Mouse (Mus musculus) heart, adult 11 months (tissue): ENCODE measurements at regions not wholly inside any gene's neighbourhood (a gene's known extent, or its start where the extent isn't known, plus 50 kb on each side); places are given as distances from the start of the nearest gene placed in this dataset.

Experiments used
- DNase-seq: peaks from one replicate; pipeline ENCODE4 v3.0.0; 2022

DNA sequence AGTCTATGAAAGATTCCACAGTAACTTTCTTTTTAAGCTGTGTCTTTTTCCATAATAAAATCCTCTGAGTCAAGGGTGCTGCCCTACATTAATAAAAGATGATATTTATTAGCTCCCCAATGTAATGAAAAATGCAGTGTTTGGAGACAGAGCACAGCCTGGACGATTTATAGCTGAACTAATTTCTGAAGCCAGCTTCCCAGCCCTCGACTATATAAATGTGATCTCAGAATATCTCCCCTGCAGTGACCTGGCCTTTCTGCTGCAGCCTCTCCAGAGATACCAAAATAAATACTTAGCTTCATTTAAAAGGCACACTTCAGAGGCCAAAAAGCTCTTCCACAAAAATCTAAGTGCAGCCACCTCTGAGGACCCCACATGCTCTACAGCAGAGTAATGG lies 534.7 kb downstream of the Zfp619 start:
- DNase-seq: no peak

DNA sequence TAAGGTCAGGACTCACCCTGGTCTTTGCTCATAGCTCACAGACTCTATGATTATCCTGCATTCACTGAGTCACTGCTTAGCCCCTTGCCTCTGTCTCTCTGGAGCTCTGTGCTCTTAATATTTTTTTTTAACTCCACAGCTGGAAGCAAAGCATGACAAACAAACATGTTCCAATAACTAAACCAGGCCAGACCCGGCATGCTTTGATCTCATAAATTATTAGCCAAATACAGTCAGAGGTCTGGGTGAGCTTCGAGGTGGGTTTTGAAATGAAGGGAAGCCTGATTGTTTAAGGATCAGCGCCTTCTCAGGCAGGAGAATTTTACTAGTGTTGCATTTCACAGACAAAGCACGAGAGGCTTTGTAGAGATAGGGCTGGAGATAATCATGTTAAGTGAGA lies 541.3 kb downstream of the Zfp619 start:
- no peak for DNase-seq

DNA sequence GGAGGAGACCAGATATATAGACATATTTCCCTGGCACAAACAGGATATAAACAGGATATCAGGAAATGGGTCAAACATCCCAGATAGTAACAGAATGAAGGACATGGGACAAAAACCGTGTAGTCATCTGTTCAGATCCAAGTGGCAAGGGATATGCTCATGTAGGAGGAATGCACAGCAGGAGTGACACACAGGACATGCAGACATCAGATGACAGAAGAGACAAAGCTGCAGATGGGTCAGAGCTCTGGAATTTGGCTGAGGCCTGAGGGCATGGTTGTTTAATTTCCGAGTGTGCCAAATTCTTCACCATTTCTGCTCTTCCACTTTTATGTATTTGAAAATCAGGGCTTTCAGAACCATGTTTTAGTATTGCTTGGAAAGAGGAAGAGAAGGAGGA lies 547.1 kb downstream of the Zfp619 start:
- peak; percentile 81 for DNase-seq

DNA sequence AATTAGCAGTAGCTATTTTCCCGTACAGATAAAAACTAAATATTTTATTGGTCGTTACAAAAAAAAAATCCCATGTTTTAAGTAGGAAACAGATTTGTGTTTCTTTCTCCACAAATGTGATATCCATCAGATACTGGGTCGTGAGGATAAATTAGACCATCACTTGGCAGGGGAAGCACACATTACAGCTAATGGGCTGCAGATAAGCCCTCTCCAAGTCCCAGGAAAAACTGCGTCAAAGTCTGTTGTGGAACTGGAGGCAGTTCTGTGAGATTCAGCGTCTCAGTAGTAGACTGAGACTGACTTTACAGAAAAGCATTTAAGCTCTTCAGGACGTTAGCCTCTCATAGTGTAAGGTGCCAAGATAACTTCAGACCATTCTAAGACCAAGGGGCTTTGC lies 548.0 kb downstream of the Zfp619 start:
- DNase-seq: peak; percentile 93

DNA sequence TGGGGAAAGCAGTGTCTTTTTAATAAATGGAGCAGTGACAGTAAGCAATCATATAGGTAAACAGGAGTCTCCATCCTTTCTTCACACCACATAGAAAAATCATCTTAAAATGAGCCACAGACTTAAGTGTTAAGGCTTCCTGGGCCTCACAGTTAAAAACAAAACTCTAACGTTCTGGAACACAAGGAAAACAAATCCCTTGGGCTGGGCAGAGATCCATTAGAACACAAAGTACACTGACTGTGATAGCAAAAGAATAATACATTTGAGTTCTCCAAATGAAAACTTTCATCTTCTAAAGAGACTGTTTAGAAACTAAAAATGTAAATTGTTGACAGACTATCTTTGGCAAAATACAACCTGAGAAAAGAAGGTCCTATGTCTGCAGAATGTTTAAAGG lies 549.8 kb downstream of the Zfp619 start:
- peak; percentile 84 for DNase-seq

DNA sequence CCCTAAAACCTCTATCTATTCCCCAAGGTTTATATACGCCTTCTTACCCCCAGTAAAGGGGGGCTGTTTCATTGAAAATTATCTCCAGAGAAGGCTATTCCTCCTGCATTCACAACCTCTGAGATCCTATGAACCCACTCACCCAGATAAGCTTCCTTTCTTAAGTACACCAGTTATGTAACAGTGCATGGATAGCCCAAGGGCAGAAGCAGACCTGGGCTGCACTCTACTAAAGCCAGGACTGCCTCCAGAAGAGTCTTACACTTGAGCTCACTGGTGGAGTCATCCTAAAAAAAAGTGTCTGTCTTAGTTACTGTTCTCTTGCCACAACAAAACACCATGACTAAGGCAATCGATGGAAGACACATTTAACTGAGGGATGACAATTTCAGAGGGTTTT lies 553.7 kb downstream of the Zfp619 start:
- DNase-seq: no peak

DNA sequence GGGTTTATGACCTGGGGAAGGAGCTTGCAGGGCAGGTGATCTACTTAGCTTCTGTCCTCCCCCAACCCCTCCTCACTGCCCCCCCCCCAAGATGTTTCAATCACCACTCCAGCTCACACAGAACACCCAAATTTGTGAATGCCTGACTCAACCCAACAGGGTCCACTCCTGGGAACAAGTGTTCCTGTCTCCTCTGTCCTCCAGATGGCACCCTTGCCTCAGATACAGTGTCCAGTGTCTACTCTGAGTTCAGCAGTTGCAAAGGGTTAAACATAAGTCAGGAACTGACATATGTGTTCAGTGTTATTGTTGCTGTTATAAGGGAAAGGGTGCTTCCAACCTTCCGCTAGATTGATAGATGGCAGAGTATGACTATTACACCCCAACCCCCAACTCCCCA lies 554.9 kb downstream of the Zfp619 start:
- DNase-seq: no peak

DNA sequence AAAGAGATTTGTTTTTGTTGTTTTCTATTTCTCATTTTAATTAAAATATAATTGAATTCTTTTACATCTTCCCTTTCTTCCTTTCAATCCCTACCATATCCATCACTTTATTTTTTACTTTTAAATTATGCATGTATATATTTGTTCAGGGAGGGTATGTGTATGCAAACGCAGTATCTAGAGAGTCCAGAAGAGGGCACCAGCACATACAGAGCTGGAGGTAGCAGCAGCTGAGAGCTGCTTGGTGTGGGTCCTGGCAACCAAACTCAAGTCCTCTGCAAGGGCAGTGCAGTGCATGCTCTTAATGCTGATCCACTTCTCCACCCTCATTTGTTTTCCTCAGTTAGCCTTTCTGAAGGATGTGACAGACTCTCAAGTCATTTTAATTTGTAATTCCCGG lies 568.7 kb downstream of the Zfp619 start:
- DNase-seq: no peak

DNA sequence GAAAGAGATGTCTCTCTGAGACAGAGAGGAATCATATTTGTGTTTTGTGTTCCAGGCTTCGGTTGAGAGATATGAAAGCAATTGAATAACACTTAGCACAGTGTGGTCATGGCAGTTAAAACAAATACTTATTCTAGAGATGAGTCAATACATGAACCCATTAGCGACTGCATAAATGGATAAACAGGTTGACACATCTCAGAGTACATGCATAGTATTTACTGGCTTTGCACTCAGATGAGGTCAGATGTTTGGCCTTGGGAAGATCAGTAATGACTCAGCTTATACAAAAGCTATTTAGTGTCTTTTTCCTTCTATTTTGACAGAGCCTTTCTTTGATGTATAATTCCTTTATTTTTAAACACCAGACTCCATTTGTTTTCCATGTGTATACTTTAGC lies 579.5 kb downstream of the Zfp619 start:
- DNase-seq: no peak

DNA sequence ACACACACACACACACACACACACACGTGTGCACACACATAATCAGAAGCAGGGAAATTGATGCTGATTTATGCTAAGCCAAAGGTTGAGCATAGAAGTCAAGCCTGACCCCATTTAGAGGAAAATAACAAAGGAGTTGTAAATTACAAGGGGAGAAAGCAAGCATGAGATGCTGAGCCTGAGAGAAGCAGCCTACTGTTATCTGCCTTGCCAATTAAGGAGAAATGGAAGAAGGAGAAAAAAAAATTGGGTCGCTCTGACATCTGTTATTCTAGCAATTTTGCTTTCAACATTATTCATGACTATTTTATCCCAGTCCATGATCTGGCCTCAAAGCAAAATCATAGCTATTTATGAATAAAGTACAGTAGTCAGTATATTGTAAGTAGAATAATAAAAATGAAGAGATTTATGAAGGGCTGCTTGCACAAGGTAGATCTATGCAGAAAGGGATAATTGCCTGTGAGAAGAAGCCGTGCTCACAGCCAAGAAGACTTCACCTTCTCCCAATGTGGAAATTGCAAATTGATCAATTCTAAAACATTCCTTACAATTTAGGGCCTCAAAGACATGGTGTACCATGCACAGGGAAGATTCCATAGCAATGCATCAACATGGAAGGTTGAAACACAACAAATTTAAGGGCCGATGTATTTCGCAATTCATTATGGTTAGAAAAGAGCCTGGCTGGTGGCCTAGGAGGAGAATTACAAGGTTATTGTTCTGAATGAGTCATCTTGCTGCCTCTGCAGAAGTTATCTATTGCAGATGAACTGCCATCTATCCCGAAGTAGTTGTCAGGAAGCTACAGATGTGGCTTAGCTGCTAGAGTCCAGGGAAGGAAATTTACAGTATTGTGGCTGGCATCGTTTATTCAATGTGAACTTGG lies 585.7 kb downstream of the Zfp619 start:
- no peak for DNase-seq

DNA sequence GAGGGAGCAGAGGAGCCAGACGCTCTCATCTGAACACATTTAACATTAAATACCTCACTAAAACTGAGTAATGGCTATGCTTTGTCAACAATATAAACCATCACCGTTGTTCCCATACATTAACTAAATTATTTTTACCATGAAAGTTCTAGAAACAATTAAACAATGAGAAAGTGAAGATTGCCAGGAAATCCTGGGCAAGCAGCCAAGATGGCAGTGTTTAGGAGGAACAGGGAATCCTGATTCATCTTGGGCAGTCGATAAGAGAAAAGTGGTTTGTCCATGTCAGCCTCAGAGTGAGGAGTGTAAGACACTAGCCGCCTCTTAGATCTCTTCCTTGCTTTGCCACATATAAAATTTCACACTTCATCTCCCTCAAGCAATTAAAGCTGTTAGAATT lies 625.3 kb downstream of the Zfp619 start:
- peak; percentile 34 for DNase-seq

DNA sequence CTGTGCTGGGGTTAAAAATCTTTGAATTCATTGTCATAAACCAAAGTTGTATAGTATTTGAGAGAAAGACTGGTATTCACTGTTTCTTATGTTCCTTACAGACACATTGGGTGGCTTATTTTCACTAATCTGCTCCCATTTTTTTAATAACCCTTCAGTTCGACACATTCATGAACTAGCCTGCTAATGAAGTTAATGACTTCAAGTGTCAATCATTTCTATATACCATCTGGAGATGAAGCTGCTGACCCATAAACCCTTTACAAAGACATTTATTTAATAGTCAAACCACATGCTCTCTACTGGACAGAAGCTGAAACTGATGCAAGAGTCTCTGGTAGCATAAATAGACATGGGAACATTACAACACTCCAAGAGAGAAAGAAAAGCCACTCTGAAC lies 626.9 kb downstream of the Zfp619 start:
- no peak for DNase-seq

DNA sequence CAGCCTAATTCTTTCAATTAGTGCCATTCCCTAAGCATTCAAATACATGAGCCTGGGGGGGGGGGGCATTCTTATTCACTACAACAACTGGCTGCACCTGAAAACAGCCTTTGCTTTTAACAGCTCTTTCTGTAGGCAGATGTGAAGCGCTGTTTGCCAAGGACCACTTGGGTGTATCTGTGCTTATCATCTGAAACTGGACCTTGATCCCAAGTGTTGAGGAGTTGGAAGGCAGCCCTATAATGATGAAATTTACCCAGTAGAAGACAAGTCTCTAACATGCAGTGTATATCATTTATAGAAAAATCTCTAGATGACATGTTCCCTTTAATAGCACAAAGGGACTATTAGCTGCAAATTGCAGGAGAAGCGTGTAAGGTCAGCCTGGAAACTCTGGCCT lies 660.0 kb downstream of the Zfp619 start:
- no peak for DNase-seq

DNA sequence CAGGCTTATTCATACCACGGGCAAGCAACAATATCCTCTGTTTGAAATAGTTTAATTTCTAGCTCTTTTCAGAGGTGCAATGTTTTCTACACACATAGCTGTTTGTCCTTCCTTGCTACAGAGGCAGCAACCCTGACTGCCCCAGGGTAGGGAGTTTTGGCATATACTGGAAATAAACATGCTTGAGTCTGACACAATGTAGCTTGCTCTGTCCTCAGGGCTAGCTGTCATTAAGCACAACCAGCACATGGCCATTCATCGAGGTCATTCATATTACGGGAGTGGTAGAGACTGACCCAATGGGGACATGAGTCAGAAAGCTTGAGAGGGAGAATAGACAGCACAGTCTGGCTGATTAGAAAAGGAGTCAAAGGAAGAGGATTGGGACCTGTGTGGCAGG lies 677.8 kb downstream of the Zfp619 start:
- no peak for DNase-seq

DNA sequence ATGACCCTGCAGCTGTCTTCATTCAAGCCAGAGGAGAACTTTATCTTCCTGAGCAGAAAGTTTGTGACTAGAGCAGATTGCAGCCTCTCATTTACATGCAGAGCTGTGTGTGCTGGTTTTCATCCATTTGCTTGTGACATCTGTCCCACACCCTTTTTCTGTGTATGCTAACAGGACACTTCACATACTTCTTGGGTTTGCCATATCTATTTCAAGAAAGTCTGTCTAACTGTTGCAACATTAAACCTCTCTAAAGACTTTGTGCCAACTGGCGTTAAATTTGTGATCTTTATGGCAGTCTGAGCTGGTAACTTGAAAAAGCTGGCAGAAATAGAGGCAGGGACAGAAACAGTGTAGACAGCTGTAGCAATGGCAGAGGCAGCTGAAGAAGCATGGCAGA lies 685.0 kb downstream of the Zfp619 start:
- DNase-seq: no peak

DNA sequence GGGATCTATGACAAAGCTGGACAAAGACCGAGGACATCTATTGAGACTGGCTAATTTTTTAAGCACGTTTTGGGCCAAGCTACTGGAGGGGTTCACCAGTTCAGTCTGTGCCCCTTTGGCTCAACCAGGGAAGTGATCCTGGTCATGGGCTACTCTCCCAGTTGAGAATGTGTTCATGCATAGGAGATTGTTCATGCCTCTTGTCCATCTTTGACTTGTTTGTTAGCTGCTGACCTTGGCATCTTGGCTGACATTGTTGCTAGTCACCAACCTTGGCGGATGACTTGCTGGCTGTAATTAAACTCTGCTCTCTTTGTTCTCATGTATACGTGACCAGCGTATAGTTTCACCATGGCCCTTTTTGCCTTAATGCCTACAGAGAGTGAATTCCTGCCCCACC lies 686.2 kb upstream of the Vstm2b start:
- DNase-seq: peak; percentile 91

DNA sequence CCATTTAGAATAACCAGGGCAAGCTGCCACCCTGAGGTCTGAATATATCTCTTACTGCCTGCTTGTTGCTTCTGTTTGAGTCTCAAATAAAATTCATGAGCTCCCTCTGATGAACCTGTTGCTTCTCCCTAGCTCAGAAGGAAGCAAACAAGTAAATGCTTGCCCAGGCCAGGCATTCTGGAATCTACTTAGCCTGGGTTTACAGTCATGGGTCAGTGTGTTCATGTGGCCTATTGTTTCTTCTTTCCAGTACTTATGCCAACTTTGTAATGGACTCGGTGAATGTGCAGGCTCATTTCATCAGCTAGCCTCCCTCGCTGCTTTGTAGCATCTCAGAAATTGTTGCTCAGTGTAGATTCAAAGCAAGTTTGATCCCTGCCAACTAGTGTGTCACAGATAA lies 685.6 kb upstream of the Vstm2b start:
- no peak for DNase-seq

DNA sequence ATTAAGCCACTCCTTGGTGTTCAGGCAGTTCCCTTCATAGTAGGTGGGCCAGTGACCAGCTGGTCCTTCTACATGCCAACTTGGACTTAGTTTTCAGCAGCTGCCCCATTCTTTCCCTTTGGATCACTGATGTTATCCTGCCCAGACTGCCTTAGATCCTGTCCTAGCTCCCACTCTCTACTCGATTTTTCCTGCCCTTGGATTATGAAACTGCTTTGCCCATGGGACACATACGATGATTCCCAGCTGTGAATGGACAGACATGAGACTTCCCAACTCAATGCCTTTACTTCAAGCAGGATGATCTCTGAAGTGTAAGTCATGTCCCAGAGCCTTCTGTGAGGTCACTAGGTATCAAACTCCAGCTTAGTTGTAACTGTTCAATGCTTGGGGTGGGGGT lies 684.5 kb upstream of the Vstm2b start:
- DNase-seq: peak; percentile 97

DNA sequence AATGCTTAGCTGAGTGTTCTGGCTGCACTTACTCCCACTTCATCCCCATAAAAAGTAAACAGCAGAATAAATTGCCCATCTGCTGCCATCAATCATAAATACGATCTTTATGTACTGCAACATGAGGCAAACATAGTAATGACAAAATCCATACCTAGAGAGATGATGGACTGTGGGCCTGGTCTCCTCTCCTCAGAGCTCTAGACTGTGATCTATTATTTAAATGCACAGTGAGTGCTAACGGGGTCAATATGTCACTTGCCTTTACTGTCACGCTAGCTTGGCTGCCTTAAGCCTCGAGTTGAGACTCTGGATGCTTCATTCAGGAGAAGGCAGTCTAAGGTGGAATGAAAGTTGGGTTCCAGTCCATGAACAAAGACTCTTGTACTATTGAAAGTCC lies 683.7 kb upstream of the Vstm2b start:
- no peak for DNase-seq

DNA sequence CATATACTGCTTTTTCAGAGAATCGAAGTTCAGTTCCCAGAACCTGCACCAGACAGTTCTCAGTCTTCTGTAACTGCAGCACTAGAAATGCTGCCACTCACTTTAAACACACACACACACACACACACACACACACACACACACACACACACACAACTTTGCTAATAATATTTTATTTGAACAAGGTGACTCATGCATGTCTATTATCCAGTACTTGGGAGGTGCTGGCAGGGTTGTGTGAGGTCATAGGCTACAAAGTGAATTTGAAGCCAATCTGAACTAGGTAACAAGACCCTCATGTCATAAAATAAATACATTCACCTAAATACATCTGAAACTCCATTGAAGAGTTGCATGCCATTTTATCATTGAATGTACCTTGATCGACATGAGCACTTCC lies 682.9 kb upstream of the Vstm2b start:
- no peak for DNase-seq

DNA sequence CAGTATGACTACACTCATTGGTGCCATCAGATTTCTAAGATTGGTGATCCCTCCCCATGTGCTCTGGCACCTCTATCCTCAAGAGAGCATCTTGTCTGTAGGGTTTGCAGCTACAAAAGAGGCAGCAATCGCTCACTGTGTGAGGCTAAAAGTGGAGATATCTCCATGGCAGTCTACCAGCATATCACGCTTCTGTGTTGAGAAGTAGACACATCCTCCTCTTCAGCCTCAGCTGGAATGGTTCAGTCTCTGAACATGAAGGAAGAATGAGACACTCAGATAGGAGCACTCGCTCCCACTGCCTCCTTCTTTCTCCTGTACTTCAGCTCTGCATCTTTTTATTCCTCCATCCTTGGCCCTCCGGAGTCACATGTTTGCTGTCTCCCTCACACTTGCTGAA lies 677.6 kb upstream of the Vstm2b start:
- DNase-seq: no peak

DNA sequence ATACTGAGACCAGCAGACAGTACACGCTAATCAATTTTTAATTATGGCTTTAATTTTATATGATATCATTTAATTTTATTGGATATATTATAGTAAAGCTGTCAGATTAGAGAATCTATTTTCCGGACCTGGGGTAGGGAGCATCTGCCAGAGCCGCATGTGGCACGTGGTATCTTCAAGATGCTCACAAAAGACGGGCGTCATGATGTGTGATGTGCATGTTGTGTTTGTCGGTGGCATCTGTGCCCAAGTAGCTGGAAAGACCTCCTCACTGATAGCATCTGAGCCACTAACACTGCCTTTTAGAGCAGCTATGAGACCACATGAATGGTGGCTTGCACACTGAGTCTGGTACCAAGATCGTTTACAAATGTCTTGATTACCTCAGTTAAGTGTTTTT lies 652.9 kb upstream of the Vstm2b start:
- peak; percentile 73 for DNase-seq

DNA sequence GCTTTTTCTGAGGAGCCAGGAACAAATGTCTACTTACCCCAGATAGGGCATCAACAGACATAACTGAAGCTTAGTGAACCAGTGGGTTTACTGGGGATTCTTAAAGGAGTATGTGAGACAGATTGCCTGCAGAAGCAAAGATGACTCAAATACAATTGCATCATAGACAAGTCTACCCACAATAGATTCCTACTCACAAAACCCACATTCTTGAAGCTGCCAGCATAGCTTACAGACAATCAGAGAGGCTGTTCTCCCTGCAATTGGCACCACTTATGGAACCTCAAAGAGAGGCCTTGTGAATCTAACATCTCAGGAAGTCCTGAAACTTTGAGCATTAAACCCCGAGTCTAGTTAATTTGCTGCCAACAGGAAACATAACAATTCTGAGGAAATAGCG lies 649.6 kb upstream of the Vstm2b start:
- DNase-seq: no peak

DNA sequence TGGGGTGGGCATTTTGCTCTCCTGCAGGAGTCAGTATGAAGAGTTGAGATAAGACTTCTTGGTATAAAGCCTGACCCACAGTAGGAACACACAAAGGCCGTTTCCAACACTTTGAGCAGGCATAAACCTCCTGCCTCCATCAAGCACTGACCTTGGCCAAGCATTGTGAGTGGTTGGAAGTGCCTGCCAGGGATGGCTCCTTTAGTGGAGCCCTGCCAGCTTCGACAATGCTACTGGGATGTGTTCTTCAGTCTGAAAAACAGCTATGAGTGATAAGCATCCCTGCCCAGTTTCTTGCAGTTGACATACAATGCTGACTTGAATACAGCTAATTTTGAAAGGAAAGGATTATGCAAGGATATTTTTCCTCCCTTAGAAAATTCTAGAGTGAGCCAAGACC lies 644.6 kb upstream of the Vstm2b start:
- peak; percentile 88 for DNase-seq

DNA sequence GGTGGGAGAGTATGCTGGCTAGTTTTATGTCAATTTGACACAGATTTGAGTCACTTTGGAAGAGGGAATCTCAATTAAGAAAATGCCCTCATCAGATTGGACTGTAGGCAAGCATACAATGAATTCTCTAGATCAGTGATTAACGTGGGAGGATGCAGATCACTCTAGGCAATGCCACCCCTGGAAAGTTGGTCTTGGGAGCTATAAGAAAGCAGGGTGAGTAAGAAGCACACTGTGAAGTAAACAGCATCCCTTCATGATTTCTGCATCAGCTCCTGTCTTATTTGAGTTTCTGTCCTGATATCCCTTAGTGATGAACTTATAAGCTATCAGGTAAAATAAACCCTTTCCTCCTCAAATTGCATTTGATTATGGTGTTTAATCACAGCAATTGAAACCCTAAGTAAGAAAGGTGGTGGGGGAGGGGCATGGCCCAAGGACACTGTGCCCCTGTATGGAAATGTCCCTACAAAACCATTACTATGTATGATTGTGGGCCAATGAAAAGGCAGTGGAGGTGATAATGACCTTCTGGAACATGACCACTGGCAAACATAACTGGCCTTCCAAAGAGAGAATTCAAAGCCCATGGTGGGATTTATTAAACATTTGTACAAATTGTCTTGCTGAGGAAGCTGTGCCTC lies 640.3 kb upstream of the Vstm2b start:
- no peak for DNase-seq
